Mouse (Mus musculus): Measurements from ENCODE around the gene Wdr26. TPM values are rescaled to one million over a fixed set of nuclear protein-coding genes. Genes with fewer than 3 reads are reported as not detected.

Gene Wdr26
- polyA plus RNA-seq, 1 experiment: 38.4 TPM

DNA sequence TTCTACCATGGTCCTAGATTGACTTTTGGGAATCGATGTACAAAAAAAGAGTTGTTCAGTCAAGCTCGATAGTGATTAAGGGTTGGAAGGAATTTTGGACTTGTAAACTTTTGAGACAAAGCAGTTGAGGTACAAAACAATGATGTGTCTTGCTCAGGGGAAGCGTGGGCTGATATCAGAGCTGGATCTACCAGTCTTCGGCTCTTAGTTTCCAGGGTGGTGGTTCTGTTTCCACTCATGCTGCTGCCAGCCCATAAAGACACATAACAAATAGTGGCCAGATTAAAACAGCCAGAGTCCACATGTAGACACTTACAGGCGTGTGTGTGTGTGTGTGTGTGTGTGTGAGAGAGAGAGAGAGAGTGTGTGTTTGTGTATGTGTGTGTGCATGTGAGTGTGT, 17.2 kb upstream of the Wdr26 start:
- H3K36me3 ChIP-seq (ENCODE audit: control insufficient read depth, insufficient read depth): no peaks in the 10 kb centered on the region
- no peaks in the 10 kb centered on the region for H3K79me3 ChIP-seq (ENCODE audit: low read depth)
- H3ac ChIP-seq (ENCODE audit: control insufficient read depth, insufficient read length, low read depth): no peak overlapping the region
- H3K79me2 ChIP-seq (ENCODE audit: control insufficient read depth, insufficient read depth): no peaks in the 10 kb centered on the region
- H3K4me3 ChIP-seq (ENCODE audit: insufficient read depth, poor library complexity, severe bottlenecking): no peak overlapping the region
- no peaks in the 10 kb centered on the region for H3K27me3 ChIP-seq (ENCODE audit: control insufficient read depth, insufficient read depth, insufficient read length)
- TF ChIP-seq MYOG (IDR thresholded peaks at IDR 0.05; ENCODE audit: control insufficient read depth, extremely low read depth, insufficient read length) (no peak), CTCF (IDR thresholded peaks at IDR 0.05; ENCODE audit: control insufficient read depth, insufficient read depth, insufficient read length) (no peak), USF1 (IDR thresholded peaks at IDR 0.05; ENCODE audit: low read depth) (no peak), CEBPB (IDR thresholded peaks at IDR 0.05; ENCODE audit: low read depth) (no peak), MYOD1 (IDR thresholded peaks at IDR 0.05; ENCODE audit: control insufficient read depth, insufficient read length, low read depth) (no peak), FOSL1 (IDR thresholded peaks at IDR 0.05; ENCODE audit: insufficient read depth, low read length, poor library complexity, severe bottlenecking) (no peak), MAX (IDR thresholded peaks at IDR 0.05) (no peak)

DNA sequence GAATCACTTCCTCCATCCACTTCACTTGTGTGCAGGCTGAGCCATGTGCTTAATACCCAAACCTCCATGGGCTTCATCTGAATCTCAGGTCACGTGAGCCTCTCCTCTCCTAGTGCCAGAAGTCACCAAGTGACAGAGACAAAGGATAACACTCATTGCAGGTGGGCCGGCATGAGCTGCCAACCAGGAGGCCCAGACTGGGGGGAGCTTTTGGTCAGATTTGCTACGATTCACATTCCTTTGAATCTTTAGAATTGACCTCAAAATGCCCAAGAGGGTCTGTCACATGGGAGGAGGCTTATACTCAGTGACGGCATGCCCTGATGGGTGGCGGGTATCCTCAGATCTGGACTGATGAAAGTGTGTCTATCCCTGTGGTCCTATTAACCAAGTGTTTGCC, 16.8 kb upstream of the Wdr26 start:
- Histone ChIP-seq H3K79me2 (ENCODE audit: control insufficient read depth, insufficient read depth) (no peaks in the 10 kb centered on the region), H3K79me3 (ENCODE audit: low read depth) (no peaks in the 10 kb centered on the region), H3K36me3 (ENCODE audit: control insufficient read depth, insufficient read depth) (no peaks in the 10 kb centered on the region), H3K27me3 (ENCODE audit: control insufficient read depth, insufficient read depth, insufficient read length) (no peaks in the 10 kb centered on the region), H3K4me3 (ENCODE audit: insufficient read depth, poor library complexity, severe bottlenecking) (no peak overlapping the region), H3ac (ENCODE audit: control insufficient read depth, insufficient read length, low read depth) (no peak overlapping the region)
- TF ChIP-seq CTCF (IDR thresholded peaks at IDR 0.05; ENCODE audit: control insufficient read depth, insufficient read depth, insufficient read length) (no peak), USF1 (IDR thresholded peaks at IDR 0.05; ENCODE audit: low read depth) (no peak), MYOG (IDR thresholded peaks at IDR 0.05; ENCODE audit: control insufficient read depth, extremely low read depth, insufficient read length) (no peak), MAX (IDR thresholded peaks at IDR 0.05) (no peak), MYOD1 (IDR thresholded peaks at IDR 0.05; ENCODE audit: control insufficient read depth, insufficient read length, low read depth) (no peak), CEBPB (IDR thresholded peaks at IDR 0.05; ENCODE audit: low read depth) (no peak), FOSL1 (IDR thresholded peaks at IDR 0.05; ENCODE audit: insufficient read depth, low read length, poor library complexity, severe bottlenecking) (no peak)

DNA sequence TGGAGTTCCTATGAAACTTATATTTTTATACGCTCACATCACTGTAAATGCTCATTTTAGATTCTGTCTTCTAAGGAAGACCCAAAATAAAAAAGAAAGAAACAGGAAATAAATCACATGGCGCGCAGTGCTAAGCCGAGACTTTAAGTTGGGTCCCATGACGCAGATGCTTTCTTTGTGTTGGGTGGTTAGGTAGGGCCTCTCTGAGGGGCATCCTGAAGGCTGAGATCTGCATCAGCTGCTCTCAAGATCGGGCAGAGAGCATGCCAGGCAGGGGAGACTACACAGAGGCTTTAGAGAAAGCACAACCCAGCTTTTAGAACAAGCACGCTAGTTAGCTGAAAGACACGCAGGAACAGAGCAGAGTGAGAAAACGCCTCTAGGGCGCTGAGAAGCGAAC, 16.0 kb upstream of the Wdr26 start:
- no peaks in the 10 kb centered on the region for H3K79me2 ChIP-seq (ENCODE audit: control insufficient read depth, insufficient read depth)
- H3K4me3 ChIP-seq (ENCODE audit: insufficient read depth, poor library complexity, severe bottlenecking): no peak overlapping the region
- no peaks in the 10 kb centered on the region for H3K79me3 ChIP-seq (ENCODE audit: low read depth)
- H3K36me3 ChIP-seq (ENCODE audit: control insufficient read depth, insufficient read depth): no peaks in the 10 kb centered on the region
- H3K27me3 ChIP-seq (ENCODE audit: control insufficient read depth, insufficient read depth, insufficient read length): no peaks in the 10 kb centered on the region
- no peak overlapping the region for H3ac ChIP-seq (ENCODE audit: control insufficient read depth, insufficient read length, low read depth)
- TF ChIP-seq CTCF (IDR thresholded peaks at IDR 0.05; ENCODE audit: control insufficient read depth, insufficient read depth, insufficient read length) (no peak), MYOD1 (IDR thresholded peaks at IDR 0.05; ENCODE audit: control insufficient read depth, insufficient read length, low read depth) (no peak), FOSL1 (IDR thresholded peaks at IDR 0.05; ENCODE audit: insufficient read depth, low read length, poor library complexity, severe bottlenecking) (no peak), MAX (IDR thresholded peaks at IDR 0.05) (no peak), USF1 (IDR thresholded peaks at IDR 0.05; ENCODE audit: low read depth) (no peak), MYOG (IDR thresholded peaks at IDR 0.05; ENCODE audit: control insufficient read depth, extremely low read depth, insufficient read length) (no peak), CEBPB (IDR thresholded peaks at IDR 0.05; ENCODE audit: low read depth) (no peak)

DNA sequence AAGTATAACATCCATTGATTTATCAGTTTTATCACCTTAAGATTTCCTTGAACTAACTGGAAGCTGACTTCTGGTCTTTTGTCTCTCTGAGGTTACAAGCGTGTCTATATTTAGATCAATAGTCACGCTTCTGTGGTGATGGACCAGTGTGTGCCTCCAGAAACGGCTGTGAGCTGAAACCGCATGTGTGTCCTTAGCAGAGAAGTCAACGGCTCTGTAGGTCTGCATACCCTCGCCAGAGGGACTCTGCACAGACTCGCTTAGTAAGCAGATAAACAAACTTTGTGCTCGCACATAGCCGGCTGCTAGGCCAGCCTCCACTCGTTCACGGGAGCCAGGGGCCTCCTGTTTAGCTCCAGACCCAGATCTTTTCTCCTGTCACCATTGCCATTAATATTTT, 15.0 kb upstream of the Wdr26 start:
- Histone ChIP-seq H3K79me3 (ENCODE audit: low read depth) (no peaks in the 10 kb centered on the region), H3K79me2 (ENCODE audit: control insufficient read depth, insufficient read depth) (no peaks in the 10 kb centered on the region), H3ac (ENCODE audit: control insufficient read depth, insufficient read length, low read depth) (no peak overlapping the region), H3K36me3 (ENCODE audit: control insufficient read depth, insufficient read depth) (no peaks in the 10 kb centered on the region), H3K4me3 (ENCODE audit: insufficient read depth, poor library complexity, severe bottlenecking) (no peak overlapping the region), H3K27me3 (ENCODE audit: control insufficient read depth, insufficient read depth, insufficient read length) (no peaks in the 10 kb centered on the region)
- no peak for TF ChIP-seq FOSL1 (IDR thresholded peaks at IDR 0.05; ENCODE audit: insufficient read depth, low read length, poor library complexity, severe bottlenecking)
- TF ChIP-seq MAX (IDR thresholded peaks at IDR 0.05): no peak
- TF ChIP-seq CEBPB (IDR thresholded peaks at IDR 0.05; ENCODE audit: low read depth): no peak
- TF ChIP-seq MYOD1 (IDR thresholded peaks at IDR 0.05; ENCODE audit: control insufficient read depth, insufficient read length, low read depth): no peak
- TF ChIP-seq CTCF (IDR thresholded peaks at IDR 0.05; ENCODE audit: control insufficient read depth, insufficient read depth, insufficient read length): no peak
- TF ChIP-seq MYOG (IDR thresholded peaks at IDR 0.05; ENCODE audit: control insufficient read depth, extremely low read depth, insufficient read length): no peak
- TF ChIP-seq USF1 (IDR thresholded peaks at IDR 0.05; ENCODE audit: low read depth): no peak

DNA sequence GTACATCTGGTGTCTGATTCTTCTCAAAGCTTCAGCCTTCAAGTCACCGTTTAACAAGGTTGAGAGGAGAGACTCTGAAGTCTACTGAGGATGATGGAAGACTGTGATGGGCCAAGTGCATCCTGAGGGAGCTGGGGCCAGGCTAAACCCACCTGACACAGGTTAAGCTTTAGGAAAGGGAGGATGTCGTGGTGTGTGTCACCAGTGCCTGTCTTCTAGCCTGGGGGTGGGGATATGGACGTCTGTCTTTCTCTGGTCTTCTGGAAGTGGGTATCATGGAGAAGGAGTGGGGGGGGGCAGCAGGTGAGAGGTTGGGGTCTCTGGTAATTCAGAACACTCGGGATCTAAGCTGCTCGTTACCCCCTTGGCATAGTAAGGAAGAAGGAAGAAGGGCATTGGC, 13.5 kb upstream of the Wdr26 start:
- no peaks in the 10 kb centered on the region for H3K27me3 ChIP-seq (ENCODE audit: control insufficient read depth, insufficient read depth, insufficient read length)
- no peak overlapping the region for H3K4me3 ChIP-seq (ENCODE audit: insufficient read depth, poor library complexity, severe bottlenecking)
- no peaks in the 10 kb centered on the region for H3K79me2 ChIP-seq (ENCODE audit: control insufficient read depth, insufficient read depth)
- no peak overlapping the region for H3ac ChIP-seq (ENCODE audit: control insufficient read depth, insufficient read length, low read depth)
- H3K79me3 ChIP-seq (ENCODE audit: low read depth): no peaks in the 10 kb centered on the region
- TF ChIP-seq USF1 (IDR thresholded peaks at IDR 0.05; ENCODE audit: low read depth): no peak
- H3K36me3 ChIP-seq (ENCODE audit: control insufficient read depth, insufficient read depth): no peaks in the 10 kb centered on the region

DNA sequence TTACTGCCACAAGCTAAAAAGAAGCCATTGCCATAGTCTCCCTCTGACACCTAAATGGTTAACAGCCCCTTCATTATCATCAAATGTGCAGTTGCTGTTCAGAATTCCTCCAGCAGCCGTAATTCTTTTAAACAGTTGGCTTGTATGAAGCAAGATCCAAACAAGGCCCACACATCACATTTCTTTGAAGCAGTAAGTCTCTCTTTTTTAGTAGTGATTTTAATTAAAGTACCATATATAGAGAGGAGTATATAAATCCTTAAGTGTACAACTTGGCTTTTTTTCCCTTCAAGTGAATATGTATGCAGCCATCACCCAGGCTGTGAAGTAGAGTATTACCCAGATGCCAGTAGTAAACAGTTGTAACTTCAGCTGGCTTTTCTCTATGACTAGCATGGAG, 10.2 kb upstream of the Wdr26 start:
- Histone ChIP-seq H3K79me2 (ENCODE audit: control insufficient read depth, insufficient read depth) (no peaks in the 10 kb centered on the region), H3K79me3 (ENCODE audit: low read depth) (no peaks in the 10 kb centered on the region), H3ac (ENCODE audit: control insufficient read depth, insufficient read length, low read depth) (no peak overlapping the region), H3K27me3 (ENCODE audit: control insufficient read depth, insufficient read depth, insufficient read length) (no peaks in the 10 kb centered on the region), H3K4me3 (ENCODE audit: insufficient read depth, poor library complexity, severe bottlenecking) (no peak overlapping the region), H3K36me3 (ENCODE audit: control insufficient read depth, insufficient read depth) (no peaks in the 10 kb centered on the region)
- no peak for TF ChIP-seq FOSL1 (IDR thresholded peaks at IDR 0.05; ENCODE audit: insufficient read depth, low read length, poor library complexity, severe bottlenecking)
- TF ChIP-seq CTCF (IDR thresholded peaks at IDR 0.05; ENCODE audit: control insufficient read depth, insufficient read depth, insufficient read length): no peak
- TF ChIP-seq MAX (IDR thresholded peaks at IDR 0.05): no peak
- no peak for TF ChIP-seq MYOD1 (IDR thresholded peaks at IDR 0.05; ENCODE audit: control insufficient read depth, insufficient read length, low read depth)
- no peak for TF ChIP-seq MYOG (IDR thresholded peaks at IDR 0.05; ENCODE audit: control insufficient read depth, extremely low read depth, insufficient read length)

Measured in C2C12 (cell line).